Mouse (Mus musculus) testis, postnatal 10 days (tissue): Measurements from ENCODE around the gene Otud5.
"Not testable (repeated sequence)": the region's sequence is repeated elsewhere in the genome, so short reads cannot be mapped to it uniquely, and the experiment has no call there.

Experiments used
- DNase-seq: peaks from one replicate; pipeline ENCODE4 v3.0.0; 2021; ENCODE audit warnings: low spot score

Otud5 gene

DNA sequence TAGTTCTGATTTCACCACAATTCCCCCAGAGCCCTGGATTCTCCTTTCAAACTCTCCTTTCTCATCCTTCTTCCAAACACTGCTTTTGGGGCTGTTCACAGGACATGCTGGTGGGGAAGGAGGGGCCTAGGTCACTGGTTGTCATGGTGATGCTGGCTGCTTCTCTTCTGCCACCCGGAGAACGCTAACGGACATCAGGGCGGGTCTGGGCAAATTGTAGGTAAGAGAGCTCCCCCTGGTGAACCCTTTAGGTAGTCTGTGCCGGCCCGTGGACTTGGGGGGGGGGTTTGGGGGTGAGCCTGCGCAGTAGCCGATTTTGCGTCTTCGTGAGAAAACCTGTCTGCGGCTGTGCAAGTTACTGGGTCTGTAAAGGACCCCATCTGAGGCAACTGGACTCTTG, 38.7 kb downstream of the Otud5 start:
- DNase-seq = peak; percentile 60

DNA sequence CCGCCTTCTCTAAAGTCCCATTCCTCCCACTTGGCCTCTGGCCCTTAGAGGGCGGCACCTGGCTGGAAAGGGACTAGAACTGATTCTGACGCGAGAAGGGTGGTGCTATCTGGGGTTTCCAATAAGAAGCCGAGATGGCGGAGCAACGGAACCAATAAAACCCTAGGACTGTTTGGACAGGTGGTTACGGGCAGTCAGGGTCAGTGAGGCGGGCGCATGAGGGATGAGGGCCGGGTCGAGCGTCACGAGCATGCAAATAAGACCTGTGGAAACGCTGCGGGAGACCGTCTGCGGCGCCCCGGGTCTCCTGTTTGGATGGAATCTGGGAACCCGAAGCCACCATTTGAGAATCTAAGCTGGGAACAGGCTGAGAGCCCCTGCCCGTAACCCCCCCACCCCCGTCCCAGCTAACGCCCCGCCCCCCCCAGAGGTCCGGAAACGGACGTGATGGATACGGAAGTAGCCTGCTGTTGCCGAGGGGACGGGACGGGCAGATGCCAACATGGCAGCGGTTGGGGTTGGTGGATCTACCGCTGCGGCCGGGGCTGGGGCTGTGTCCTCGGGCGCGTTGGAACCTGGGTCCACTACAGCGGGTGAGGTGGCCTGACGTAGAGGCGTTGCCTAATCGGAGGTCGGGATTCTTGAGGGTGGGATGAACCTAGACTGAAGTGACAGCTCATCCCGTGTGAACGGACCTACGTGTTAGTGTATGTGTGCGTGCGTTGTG, 42.8 kb downstream of the Otud5 start, which contains the start of gene Slc35a2:
Gene Slc35a2 (plus strand): TSS at position 188 of the 727 bp plus-strand sequence.
- DNase-seq = peak; percentile 85

DNA sequence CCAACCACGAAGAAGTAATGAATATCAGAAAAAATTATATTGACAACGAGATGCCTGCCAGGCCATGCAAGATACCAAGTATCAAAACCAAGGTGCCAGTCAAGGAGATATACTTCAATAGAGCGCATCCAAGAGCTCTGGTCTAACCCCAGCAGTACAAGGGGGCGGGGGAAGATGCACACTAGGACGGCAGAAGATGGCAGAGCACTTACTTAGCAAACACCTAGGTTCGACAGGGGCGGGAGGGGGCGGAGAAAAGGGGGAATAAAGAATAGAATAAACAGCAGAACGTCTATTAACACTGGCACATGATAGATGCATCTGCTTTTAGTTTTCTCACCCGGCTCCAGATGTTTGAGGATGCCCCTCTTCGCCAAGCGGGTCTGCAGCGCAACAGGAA, 57.0 kb downstream of the Otud5 start:
- no peak for DNase-seq

DNA sequence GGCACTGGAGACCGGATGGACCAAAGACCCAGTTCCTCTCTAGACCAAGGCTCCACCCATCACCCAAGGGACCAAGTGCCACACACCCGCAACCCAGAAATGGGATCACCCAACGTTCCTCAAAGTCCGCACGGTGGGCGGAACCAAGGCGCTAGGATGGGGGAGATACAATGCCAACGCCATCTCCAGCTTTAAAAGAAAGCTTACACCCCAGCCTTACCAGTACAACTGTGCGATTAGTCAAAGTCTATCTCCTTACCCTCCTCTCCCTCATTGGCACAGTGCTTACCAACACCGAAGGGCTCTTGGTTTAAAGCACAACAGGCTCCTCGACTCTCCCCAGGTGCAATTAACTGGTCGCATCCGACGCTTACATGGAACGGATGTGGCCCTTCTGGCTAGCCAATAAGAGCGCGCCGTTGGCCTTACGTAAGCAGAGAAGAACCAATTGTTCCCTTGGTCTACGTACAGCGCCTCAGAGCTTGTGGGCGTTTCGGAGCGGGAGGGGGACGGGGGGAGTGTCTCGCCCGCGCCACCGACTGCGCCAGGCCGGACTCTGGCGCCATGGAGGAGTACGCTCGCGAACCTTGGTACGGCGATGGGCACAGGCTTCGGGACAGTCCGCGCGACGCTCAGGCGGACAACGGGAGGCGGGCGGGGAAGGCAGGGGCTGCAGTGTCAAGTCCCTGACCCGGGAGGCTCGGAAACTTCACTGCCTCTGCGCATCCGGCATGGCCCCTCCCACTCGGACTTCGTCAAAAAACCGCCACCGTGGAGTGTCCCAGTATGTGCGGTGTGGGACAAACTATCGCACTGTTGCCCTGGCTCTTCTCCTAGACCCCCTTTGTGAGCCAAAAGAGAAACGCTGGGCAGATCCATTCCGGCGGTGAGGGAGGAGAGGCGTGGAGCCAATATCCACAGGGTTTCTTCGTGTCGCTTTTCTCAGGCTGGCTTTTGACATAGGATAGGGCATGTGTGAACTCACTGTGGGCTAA, 58.0 kb downstream of the Otud5 start, which contains the start of the genes Pqbp1 and Timm17b:
Gene Pqbp1 (minus strand): TSS at position 390 of the 995 bp plus-strand sequence.
Gene Timm17b (plus strand): TSS at position 478 of the 995 bp plus-strand sequence.
- peak; percentile 84 for DNase-seq

DNA sequence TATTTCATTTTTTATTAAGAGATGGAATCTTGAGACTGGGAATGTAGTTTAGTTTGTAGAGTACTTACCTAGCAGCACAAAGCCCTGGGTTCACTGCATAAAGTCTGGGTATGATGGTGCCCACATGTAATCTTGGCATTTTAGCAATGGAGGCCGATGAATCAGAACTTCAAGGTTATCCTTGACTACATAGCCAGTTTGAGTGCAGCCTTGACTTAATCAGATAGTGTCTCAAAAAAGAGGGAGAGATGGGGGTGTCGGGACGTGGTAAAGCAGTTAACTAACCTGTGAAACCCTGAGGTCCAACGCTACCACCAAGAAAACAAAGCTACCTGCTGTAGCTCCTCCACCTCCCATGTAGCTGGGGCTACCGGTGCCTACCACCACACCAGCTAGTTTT, 63.3 kb downstream of the Otud5 start:
- DNase-seq = no peak

DNA sequence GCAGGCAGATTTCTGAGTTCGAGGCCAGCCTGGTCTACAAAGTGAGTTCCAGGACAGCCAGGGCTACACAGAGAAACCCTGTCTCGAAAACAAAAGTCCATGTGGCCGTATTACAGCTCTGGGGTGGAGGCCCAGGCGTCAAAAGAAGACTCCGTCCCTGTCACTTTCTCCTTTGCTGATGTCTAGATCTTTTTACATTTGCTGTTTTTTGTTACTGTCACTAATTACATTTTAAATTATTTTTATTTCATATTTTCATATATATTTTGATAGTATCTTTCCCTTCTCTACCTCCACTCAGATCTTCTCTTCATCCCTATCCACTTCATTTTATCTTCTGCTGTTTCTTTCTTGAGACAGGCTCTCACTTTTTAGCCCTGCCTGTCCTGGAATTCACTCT, 66.6 kb downstream of the Otud5 start, which contains the start of gene Gm10491:
Gene Gm10491 (minus strand): TSS at position 101 of the 400 bp plus-strand sequence.
- DNase-seq = no peak

DNA sequence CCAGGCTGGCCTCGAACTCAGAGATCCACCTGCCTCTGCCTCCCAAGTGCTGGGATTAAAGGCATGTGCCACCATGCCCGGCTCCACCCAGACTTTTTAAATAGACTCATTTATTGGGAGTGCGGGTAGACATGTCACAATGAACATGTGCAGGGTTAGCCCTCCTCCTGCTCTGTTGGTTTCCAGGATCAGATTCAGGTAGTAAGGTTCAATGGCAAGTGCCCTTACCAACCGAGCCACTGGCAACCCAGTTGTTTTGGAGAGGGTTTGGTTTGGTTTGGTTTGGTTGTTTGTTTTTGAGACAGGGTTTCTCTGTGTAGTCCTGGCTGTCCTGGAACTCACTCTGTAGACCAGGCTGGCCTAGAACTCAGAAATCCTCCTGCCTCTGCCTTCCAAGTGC, 68.1 kb downstream of the Otud5 start, which contains the start of gene Gm10490:
Gene Gm10490 (plus strand): TSS at position 301 of the 400 bp plus-strand sequence.
- DNase-seq = not testable (repeated sequence)

DNA sequence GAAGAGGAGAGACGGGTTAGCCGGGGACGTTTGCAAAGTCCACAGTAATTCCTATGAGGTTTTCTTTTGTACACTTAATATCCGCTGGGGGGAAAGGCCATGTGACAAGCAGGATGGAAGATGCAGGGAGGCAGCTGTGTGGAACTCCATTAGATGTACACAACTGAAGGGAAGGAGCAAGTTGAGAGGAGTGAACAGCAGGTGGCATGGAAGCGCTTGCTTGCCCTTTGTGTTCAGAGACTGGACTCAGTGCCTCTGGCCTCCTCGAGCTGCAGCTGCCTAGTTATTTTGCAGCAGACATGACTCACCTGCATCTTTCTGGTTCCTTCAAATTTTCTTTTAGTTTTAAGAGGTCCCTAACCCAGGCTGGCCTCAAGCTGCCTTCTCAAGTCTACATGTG, 69.3 kb downstream of the Otud5 start:
- no peak for DNase-seq

DNA sequence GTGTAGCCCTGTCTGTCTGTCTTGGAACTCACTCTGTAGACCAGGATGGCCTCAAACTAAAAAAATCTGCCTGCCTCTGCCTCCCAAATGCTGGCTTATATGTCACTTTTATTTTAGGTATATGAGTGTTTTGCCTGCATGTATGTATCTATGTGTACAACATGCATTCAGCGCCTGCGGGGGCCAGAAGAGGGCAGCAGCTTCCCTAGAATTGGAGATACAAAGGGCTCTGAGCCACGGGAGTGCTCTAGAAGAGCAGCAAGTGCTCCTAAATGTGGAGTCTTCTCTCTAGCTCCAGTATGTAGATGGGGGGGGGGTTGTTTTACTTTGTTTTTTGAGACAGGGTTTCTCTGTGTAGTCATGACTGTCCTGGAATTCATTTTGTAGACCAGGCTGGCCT, 74.5 kb downstream of the Otud5 start:
- not testable (repeated sequence) for DNase-seq

DNA sequence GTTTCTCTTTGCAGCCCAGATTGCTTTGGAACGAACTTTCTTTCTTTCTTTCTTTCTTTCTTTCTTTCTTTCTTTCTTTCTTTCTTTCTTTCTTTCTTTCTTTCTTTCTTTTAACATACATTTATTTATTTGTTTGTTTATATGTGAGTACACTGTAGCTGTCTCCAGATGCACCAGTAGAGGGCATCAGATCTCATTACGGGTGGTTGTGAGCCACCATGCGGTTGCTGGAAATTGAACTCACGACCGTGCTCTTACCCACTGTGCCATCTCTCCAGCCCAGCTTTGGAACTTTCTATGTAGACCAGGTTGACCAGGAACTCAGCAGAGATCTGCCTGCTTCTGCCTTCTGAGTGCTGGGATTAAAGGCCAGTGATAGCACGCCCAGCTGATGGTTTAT, 76.8 kb downstream of the Otud5 start:
- not testable (repeated sequence) for DNase-seq

DNA sequence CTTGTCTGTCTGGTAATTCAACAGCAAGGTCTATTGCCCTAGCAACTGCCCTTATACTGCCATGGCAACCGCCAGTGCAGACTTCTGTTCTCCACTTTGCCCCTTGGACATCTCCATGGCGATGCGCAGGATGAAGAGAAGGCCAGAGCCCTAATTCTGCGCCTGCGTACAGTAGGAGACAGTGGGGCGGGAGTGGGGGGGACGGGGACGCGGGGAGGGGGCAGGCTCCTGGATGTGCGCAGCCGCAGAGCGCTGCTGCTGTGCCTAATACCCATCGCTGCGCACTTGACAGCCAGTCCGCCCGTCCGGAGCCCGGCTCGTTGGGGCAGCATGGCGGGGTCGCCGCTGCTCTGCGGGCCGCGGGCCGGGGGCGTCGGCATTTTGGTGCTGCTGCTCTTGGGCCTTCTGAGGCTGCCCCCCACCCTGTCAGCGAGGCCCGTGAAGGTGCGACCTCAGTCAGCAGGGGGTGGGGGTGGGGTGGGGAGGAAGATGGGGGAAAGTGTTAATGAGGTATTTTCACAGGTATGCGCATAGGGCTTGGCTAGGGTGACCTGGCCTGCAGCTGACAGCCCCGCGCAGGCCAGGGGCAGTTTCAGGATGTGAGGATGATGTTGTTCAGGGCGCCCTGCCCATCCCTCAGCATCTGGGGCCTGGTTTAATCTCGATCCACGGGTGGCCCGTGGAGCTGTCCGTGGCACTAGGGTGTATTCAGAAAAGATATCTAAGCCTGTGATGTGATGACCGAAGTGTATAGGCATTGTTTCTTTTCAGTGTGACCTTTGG, 78.6 kb downstream of the Otud5 start, which contains the start of gene Pcsk1n:
Gene Pcsk1n (plus strand): TSS at position 222 of the 783 bp plus-strand sequence.
- DNase-seq = no peak

DNA sequence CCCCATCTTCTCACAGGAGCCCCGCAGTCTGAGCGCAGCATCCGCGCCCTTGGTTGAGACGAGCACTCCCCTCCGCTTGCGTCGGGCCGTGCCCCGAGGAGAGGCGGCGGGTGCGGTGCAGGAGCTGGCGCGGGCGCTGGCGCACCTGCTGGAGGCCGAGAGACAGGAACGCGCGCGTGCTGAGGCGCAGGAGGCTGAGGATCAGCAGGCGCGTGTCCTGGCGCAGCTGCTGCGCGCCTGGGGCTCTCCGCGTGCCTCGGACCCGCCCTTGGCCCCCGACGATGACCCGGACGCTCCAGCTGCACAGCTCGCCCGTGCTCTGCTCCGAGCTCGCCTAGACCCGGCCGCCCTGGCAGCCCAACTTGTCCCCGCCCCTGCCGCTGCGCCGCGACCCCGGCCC, 80.9 kb downstream of the Otud5 start:
- peak; percentile 42 for DNase-seq
